Mouse (Mus musculus): ENCODE data around the gene Ddah2. TPM values are rescaled to one million over a fixed set of nuclear protein-coding genes. Genes with fewer than 3 reads are reported as not detected.

Ddah2 gene
- polyA plus RNA-seq, 1 experiment from 2014 or later = 614 TPM

GRCm38 (mm10) chr17:35046681-35047455 is 12.0 kb upstream of the Ddah2 start, which contains the start of gene Msh5:
TSS of gene Msh5 (minus strand) at chr17:35046745.
- peaks cover 4% of the 10 kb centered on the region; the same call in 1 of the 2 replicates for H3K4me1 ChIP-seq (replicated peaks; ENCODE audit: control insufficient read depth, insufficient read depth, low read length)
- peak within 1 kb of the TSS; percentile 70 for H3K27ac ChIP-seq (ENCODE audit: low read depth, low read length)
- ATAC-seq (ENCODE audit: low FRiP score) = peak; percentile 98
- H3K36me3 ChIP-seq (ENCODE audit: control insufficient read depth, insufficient read depth, low read length) = no peaks in the 10 kb centered on the region
- H3K9ac ChIP-seq (ENCODE audit: low read depth, low read length) = peak within 1 kb of the TSS; percentile 76
- 3% methylated on average over 31 of the region's 33 CpGs for WGBS
- H3K9me3 ChIP-seq (ENCODE audit: control insufficient read depth, low read length) = no peaks in the 10 kb centered on the region
- H3K4me3 ChIP-seq (ENCODE audit: low read depth, low read length) = peak within 1 kb of the TSS; percentile 49
- H3K4me2 ChIP-seq (replicated peaks; ENCODE audit: low read depth, low read length) = peak within 1 kb of the TSS; percentile 92
- DNase-seq (ENCODE audit: low spot score) = peak; percentile 100
- no peaks in the 10 kb centered on the region for H3K27me3 ChIP-seq (ENCODE audit: control insufficient read depth, insufficient read depth, low read length)

DNA sequence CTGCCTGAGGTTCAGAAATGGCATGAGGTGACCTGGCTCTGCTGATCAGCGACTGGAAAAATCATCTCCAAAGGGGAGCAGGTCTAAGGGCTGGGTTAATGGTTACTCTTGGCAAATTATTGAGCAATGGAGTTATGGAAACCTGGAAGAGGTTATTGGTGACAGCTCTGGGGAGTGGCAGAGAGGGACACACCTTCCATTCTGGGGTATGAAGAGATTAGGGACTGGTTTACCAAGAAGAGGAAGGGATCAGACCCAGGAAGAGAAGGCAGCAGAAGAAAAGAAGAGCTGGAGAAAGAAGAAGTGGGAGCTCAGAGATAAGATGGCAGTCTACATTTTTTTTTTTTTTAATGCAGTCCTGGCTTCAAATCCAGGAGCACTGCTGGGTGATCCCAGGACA is 11.1 kb upstream of the Ddah2 start:
- H3K9ac ChIP-seq (ENCODE audit: low read depth, low read length) = no peak overlapping the region
- ATAC-seq (ENCODE audit: low FRiP score) = no peak
- WGBS = 58% methylated on average over 1 of the region's 1 CpGs
- no peak overlapping the region for H3K4me2 ChIP-seq (replicated peaks; ENCODE audit: low read depth, low read length)
- H3K36me3 ChIP-seq (ENCODE audit: control insufficient read depth, insufficient read depth, low read length) = no peaks in the 10 kb centered on the region
- no peaks in the 10 kb centered on the region for H3K9me3 ChIP-seq (ENCODE audit: control insufficient read depth, low read length)
- H3K27ac ChIP-seq (ENCODE audit: low read depth, low read length) = no peak overlapping the region
- H3K4me1 ChIP-seq (replicated peaks; ENCODE audit: control insufficient read depth, insufficient read depth, low read length) = peaks cover 4% of the 10 kb centered on the region; the same call in 1 of the 2 replicates
- H3K4me3 ChIP-seq (ENCODE audit: low read depth, low read length) = no peak overlapping the region
- no peak for DNase-seq (ENCODE audit: low spot score)
- H3K27me3 ChIP-seq (ENCODE audit: control insufficient read depth, insufficient read depth, low read length) = no peaks in the 10 kb centered on the region

DNA sequence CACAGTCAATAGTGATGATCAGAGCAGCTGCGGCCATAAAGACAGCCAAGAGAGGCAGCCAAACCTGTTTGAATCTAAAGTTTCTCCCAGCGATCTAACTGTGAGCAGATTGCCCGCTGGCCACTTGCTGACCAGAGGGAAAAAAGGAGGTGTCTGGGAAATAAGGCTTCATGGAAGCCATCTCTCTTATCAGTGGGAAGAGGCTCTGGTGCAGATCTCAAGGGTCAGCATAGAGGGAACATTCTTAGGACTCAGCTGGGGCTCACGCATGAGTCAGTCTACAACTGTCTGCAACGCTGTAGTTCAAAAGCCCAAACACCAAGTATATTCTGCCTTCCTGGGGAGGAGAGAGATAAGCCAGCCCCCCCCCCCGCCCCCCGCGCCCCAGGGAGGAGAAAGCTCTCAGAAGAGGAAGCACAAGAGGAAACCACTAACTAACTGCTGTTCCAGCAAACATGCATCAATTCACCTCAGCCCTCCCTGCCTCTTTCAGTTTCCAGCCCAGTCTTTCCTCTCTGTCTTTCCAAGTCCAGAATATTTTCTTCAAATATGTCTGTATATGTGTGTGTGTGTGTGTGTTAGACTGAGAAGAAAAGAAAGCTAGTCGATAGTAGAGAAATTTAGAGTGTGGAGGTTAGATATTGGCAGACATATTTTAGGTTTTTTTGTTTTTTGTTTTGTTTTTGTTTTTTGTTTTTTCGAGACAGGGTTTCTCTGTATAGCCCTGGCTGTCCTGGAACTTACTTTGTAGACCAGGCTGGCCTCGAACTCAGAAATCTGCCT is 10.5 kb upstream of the Ddah2 start:
- DNase-seq (ENCODE audit: low spot score) (no peak), ATAC-seq (ENCODE audit: low FRiP score) (no peak)
- H3K36me3 ChIP-seq (ENCODE audit: control insufficient read depth, insufficient read depth, low read length) = no peaks in the 10 kb centered on the region
- H3K9me3 ChIP-seq (ENCODE audit: control insufficient read depth, low read length) = no peaks in the 10 kb centered on the region
- no peaks in the 10 kb centered on the region for H3K27me3 ChIP-seq (ENCODE audit: control insufficient read depth, insufficient read depth, low read length)
- no peak overlapping the region for H3K9ac ChIP-seq (ENCODE audit: low read depth, low read length)
- H3K4me1 ChIP-seq (replicated peaks; ENCODE audit: control insufficient read depth, insufficient read depth, low read length) = peaks cover 4% of the 10 kb centered on the region; the same call in 1 of the 2 replicates
- H3K4me2 ChIP-seq (replicated peaks; ENCODE audit: low read depth, low read length) = no peak overlapping the region
- WGBS = 44% methylated on average over 11 of the region's 11 CpGs
- H3K4me3 ChIP-seq (ENCODE audit: low read depth, low read length) = no peak overlapping the region
- H3K27ac ChIP-seq (ENCODE audit: low read depth, low read length) = no peak overlapping the region

DNA sequence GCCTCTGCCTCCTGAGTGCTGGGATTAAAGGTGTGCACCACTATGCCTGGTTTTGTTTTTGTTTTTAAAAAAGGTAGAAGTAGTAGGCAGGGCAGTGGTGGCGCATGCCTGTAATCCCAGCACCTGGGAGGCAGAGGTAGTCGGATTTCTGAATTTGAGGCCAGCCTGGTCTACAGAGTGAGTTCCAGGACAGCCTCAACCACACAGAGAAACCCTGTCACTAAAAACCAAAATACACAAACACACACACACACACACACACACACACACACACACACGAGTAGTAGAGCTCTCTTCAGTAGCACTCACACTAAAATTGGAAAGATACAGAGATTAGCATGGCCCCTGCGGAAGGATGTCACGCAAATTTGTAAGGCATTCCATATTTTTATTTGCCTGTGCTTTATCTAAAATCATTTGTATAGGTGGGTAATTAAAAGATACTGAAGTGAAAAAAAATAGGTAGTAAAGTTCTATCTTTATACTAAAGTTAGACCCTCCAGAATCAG is 9.8 kb upstream of the Ddah2 start:
- H3K4me1 ChIP-seq (replicated peaks; ENCODE audit: control insufficient read depth, insufficient read depth, low read length) = peaks cover 4% of the 10 kb centered on the region; the same call in 1 of the 2 replicates
- WGBS = 71% methylated on average over 5 of the region's 5 CpGs
- DNase-seq (ENCODE audit: low spot score) = no peak
- no peaks in the 10 kb centered on the region for H3K9me3 ChIP-seq (ENCODE audit: control insufficient read depth, low read length)
- no peak overlapping the region for H3K9ac ChIP-seq (ENCODE audit: low read depth, low read length)
- ATAC-seq (ENCODE audit: low FRiP score) = no peak
- no peaks in the 10 kb centered on the region for H3K27me3 ChIP-seq (ENCODE audit: control insufficient read depth, insufficient read depth, low read length)
- 0 out of 2 replicates have a peak, but pooled peaks cover under 1% of the 10 kb centered on the region for H3K36me3 ChIP-seq (ENCODE audit: control insufficient read depth, insufficient read depth, low read length)
- no peak overlapping the region; the same call in 1 of the 2 replicates for H3K4me3 ChIP-seq (ENCODE audit: low read depth, low read length)
- peak overlapping the region; percentile 95 for H3K27ac ChIP-seq (ENCODE audit: low read depth, low read length)
- no peak overlapping the region; the same call in 1 of the 2 replicates for H3K4me2 ChIP-seq (replicated peaks; ENCODE audit: low read depth, low read length)

- H3K4me1 ChIP-seq (replicated peaks; ENCODE audit: control insufficient read depth, insufficient read depth, low read length) = peaks cover 4% of the 10 kb centered on the region; the same call in 1 of the 2 replicates
- WGBS = 2% methylated on average over 11 of the region's 11 CpGs
Measured at GRCm38 (mm10) chr17:35049561-35050016, 9.2 kb upstream of the Ddah2 start, which contains the start of gene Clic1. TSS of gene Clic1 (plus strand) at chr17:35049966.

GRCm38 (mm10) chr17:35050126-35050750 is 8.6 kb upstream of the Ddah2 start:
- no peaks in the 10 kb centered on the region for H3K9me3 ChIP-seq (ENCODE audit: control insufficient read depth, low read length)
- H3K4me3 ChIP-seq (ENCODE audit: low read depth, low read length) = peak overlapping the region; percentile 51
- no peaks in the 10 kb centered on the region for H3K27me3 ChIP-seq (ENCODE audit: control insufficient read depth, insufficient read depth, low read length)
- peak; percentile 8; the same call in 1 of the 2 replicates for ATAC-seq (ENCODE audit: low FRiP score)
- H3K4me1 ChIP-seq (replicated peaks; ENCODE audit: control insufficient read depth, insufficient read depth, low read length) = peaks cover 4% of the 10 kb centered on the region; the same call in 1 of the 2 replicates
- H3K4me2 ChIP-seq (replicated peaks; ENCODE audit: low read depth, low read length) = peak overlapping the region; percentile 53
- H3K36me3 ChIP-seq (ENCODE audit: control insufficient read depth, insufficient read depth, low read length) = 0 out of 2 replicates have a peak, but pooled peaks cover 4% of the 10 kb centered on the region
- under 1% methylated on average over 27 of the region's 27 CpGs for WGBS
- H3K9ac ChIP-seq (ENCODE audit: low read depth, low read length) = peak overlapping the region; percentile 59
- DNase-seq (ENCODE audit: low spot score) = peak; percentile 76
- H3K27ac ChIP-seq (ENCODE audit: low read depth, low read length) = peak overlapping the region; percentile 95

More at GRCm38 (mm10) chr17:35049561-35050016, 9.2 kb upstream of the Ddah2 start, which contains the start of gene Clic1:
- Histone ChIP-seq H3K27ac (ENCODE audit: low read depth, low read length) (peak within 1 kb of the TSS; percentile 95), H3K9me3 (ENCODE audit: control insufficient read depth, low read length) (no peaks in the 10 kb centered on the region), H3K36me3 (ENCODE audit: control insufficient read depth, insufficient read depth, low read length) (0 out of 2 replicates have a peak, but pooled peaks cover 4% of the 10 kb centered on the region), H3K4me3 (ENCODE audit: low read depth, low read length) (peak within 1 kb of the TSS; percentile 51), H3K27me3 (ENCODE audit: control insufficient read depth, insufficient read depth, low read length) (no peaks in the 10 kb centered on the region), H3K4me2 (replicated peaks; ENCODE audit: low read depth, low read length) (peak within 1 kb of the TSS; percentile 53), H3K9ac (ENCODE audit: low read depth, low read length) (peak within 1 kb of the TSS; percentile 59)
- ATAC-seq (ENCODE audit: low FRiP score) (no peak), DNase-seq (ENCODE audit: low spot score) (peak; percentile 87)

DNA sequence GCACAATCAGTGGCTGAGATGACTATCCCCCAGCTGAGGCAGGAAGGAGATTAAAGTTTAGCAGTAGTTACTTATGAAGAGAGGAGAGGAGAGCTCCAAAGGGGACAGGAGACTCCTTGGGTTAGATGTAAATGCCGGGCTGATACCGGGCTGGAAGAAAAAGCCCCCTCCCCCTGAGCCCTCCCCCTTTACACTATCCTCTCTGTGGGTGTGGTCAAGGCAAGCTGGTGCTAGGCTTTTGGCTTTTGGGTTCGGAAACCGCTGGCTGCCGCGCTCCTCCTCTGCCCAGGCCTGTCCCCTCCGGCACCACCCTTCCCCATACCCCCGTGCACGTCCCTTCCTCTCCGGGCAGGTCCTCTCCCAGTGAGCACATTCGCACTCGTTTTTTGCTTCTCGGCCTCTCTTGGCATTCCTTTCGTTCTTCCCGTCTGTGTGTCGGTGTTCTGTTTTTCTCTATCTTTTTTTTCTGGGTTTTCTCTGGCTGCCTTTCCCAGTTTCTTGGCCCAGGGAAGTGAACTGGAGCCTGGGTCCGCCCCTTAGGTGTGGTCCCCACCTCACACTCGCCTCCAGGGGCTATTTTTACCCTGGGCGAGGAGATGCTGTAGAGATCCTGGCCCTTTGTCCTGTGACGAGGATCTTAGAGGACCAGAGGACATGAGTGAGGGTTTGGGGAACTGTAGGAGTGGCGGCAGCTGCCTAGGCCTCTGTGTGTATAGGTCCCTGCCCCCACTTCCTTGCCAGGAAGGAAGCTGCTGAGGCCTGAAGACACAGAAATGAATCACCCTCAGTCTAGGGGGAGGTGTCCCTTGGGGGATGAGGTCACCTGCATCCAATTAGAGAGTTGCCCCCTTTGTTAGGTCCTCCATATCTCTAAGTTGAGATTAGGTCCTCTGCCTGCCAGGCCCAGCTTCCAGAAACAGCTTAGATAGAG is 7.4 kb upstream of the Ddah2 start:
- under 1% methylated on average over 21 of the region's 21 CpGs for WGBS

More for the DNA sequence above, 7.4 kb upstream of the Ddah2 start:
- H3K9ac ChIP-seq (ENCODE audit: low read depth, low read length) = peak overlapping the region; percentile 85
- DNase-seq (ENCODE audit: low spot score) = peak; percentile 83
- H3K4me3 ChIP-seq (ENCODE audit: low read depth, low read length) = peak overlapping the region; percentile 51
- no peaks in the 10 kb centered on the region for H3K27me3 ChIP-seq (ENCODE audit: control insufficient read depth, insufficient read depth, low read length)
- peak overlapping the region; percentile 53 for H3K4me2 ChIP-seq (replicated peaks; ENCODE audit: low read depth, low read length)
- ATAC-seq (ENCODE audit: low FRiP score) = peak; percentile 67
- H3K4me1 ChIP-seq (replicated peaks; ENCODE audit: control insufficient read depth, insufficient read depth, low read length) = peaks cover 4% of the 10 kb centered on the region; the same call in 1 of the 2 replicates
- H3K27ac ChIP-seq (ENCODE audit: low read depth, low read length) = peak overlapping the region; percentile 95
- H3K36me3 ChIP-seq (ENCODE audit: control insufficient read depth, insufficient read depth, low read length) = 0 out of 2 replicates have a peak, but pooled peaks cover 4% of the 10 kb centered on the region
- no peaks in the 10 kb centered on the region for H3K9me3 ChIP-seq (ENCODE audit: control insufficient read depth, low read length)

Data from hindbrain, embryonic 11.5 days (tissue).